Mouse (Mus musculus): ENCODE measurements around the gene Fam189a1.

DNA sequence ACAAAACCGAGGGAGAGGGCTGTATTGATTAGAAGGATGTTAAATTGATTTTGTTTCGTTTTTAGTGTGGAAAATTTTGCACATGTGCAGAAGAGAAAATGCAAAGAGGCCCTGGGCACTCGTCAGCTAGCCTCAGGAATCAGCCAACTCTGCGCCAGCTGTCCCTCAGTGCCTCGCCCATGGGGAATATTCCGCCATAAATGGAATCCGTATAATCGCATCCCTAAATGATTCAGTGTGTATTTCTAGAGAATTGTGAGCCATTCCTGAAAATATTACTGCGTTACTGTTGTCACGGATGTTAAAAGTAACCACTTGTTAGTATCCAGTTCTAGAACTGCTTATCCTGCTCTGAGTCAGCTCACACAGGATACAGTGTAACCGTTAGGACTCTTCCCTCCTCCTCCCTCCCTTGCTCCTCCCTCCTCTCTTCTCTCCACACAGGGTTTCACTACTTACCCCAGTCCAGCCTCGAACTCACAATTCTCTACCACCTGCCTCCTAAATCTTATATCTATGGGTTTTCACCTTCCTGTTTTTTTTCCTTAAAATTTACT lies 299.8 kb downstream of the Fam189a1 start:
- no peak for TF ChIP-seq CTCF (conservative IDR thresholded peaks at IDR 0.05; ENCODE audit: insufficient read depth, insufficient read length, low read depth, low read length)
- TF ChIP-seq POLR2A (IDR thresholded peaks at IDR 0.05; ENCODE audit: low read depth, low read length): no peak

All from kidney, adult 2 months (tissue).